Mouse (Mus musculus): ENCODE data around the gene Nudt8. TPM values are rescaled to one million over a fixed set of nuclear protein-coding genes. Genes with fewer than 3 reads are reported as not detected.

The Nudt8 gene
- 10.5 TPM for polyA plus RNA-seq (2017; shearing (Covaris generic))

DNA sequence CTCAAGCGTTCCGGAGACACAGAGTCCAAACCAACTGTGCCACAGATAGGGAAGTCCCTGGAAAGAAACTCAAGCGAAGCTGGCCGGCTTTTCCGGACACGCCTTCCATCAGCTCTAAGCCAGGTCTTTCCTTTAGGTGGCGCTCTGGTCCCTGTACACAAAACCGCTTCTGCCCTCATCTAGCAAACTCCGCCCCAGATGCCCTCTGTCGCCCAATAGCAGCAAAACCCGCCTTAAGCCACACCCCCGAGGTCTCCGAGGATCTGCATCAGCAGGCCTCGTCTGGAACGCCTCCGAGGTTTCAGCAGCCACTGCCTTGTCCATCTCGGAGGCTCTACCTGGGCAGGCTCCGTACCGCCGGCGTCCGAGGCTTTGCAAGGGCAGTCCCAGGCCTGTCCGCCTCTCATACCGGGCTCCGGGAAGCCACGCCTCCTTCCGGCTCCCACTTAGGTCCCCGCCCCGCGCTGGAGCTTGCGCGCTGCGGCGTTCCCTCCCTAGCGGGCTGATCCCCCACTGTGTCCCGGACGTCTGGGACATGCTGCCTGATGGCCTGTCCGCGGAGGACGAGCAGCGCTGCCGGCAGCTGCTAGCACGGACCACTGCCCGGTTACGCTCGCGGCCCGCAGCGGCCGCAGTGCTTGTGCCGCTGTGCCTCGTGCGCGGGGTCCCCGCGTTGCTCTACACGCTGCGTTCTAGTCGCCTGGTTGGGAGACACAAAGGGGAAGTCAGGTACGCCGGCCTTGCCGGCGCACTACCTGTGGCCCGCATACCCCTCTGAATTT is at the start of gene Nudt8, which contains the start of gene Gm49405:
Gene Nudt8, plus strand, starts transcription at position 462 of the 782 bp plus-strand sequence.
Gene Gm49405, plus strand, starts transcription at position 508 of the 782 bp plus-strand sequence.

DNA sequence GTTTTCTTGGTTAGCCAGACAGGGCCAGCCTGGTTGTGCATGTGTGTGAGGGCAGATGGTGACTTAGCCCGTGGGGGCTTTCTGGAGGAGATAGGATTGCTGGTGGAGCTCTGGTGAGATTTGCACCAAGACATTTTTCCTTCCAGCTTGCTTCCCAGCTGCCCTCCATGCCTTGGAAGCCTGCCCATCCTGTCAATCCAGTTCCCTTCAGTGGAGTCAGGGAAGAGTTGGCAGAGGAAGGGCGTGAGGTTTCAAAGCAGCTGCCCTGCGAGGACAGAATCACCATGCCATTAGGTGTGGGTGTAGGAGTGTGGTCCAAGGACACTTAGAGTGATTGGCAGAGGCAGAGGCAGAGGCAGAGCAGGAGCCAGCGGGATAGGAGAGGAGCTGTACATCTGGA is 41.9 kb upstream of the Nudt8 start, which contains the start of gene Aldh3b3:
Gene Aldh3b3, plus strand, starts transcription at position 176 of the 400 bp plus-strand sequence.

DNA sequence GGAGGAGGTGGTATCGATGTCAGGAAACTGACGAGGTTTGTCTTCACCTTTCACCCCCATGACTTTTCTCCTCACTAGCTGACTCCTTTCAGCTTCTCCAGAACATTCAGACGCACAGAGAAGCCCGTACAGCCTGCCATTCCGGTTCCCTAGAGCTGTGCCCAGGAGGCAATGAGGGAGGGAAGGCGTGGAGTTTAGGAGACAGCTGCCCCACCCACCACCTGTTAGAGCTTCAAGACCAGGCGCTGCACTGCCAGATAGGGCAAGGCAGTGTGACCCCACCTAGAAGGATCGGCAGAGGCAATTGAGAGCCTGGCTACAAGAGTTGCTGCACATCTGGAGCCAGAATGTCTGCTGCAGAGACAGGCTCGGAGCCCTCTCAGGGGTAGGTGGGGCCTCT is 28.2 kb upstream of the Nudt8 start, which contains the start of gene Aldh3b2:
Gene Aldh3b2, plus strand, starts transcription at position 100 of the 400 bp plus-strand sequence.

GRCm38 (mm10) chr19:3986334-3986733 is 14.0 kb upstream of the Nudt8 start, which contains the start of gene Acy3:
Gene Acy3, plus strand, starts transcription at chr19:3986570.

GRCm38 (mm10) chr19:3992416-3992815 is 8.0 kb upstream of the Nudt8 start, which contains the start of gene Tbx10:
Gene Tbx10, plus strand, starts transcription at chr19:3992752.

DNA sequence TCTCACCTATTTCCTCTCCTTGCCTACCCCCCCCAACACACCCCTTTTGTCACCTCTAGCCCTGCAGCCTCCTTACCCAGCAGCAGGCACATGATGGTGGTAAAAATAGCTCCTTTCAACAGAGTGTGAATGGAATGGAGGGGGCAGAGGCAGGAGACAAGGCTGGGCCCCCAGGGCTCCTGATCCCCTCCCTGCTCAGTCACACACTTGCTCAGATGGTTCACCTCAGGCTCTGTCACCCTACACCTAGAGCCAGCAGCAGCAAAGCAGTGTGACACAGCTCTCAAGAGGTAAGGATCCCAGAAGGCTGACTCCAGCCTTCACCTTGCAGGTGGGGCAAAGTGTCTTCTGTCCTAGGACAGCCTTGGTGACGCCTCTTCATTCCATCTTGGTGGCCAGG is 2.7 kb downstream of the Nudt8 start, which contains the start of gene Doc2g:
Gene Doc2g, plus strand, starts transcription at position 202 of the 400 bp plus-strand sequence.

DNA sequence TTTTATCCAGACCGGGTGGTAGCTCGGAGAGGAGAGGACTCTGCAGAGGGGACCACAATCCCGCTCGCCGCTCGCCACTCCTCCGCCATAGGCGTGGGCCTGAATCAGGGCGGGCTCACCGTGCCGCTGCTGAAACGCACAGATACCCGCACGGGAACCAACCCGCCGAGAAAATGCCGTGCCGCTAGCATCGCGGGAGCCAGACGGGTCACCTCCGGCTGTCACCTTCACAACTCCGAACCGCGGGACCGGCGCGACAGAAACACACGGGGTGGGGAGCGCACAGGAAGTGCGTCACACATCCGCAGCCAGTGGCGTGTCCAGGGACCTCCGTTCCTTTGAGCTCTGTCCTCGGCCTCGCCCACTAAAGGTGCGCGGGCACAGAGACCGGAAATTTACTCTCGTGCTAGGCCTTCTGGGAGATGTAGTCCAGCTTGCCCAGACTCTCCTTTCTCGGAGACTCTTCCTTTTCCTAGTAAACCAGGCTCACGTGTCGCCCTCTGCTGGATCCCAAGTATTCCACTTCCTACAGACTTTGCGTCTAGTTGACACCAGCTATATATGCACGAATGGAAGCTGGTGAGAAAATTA is 12.1 kb downstream of the Nudt8 start, which contains the start of gene Ndufv1:
Gene Ndufv1, minus strand, starts transcription at position 375 of the 591 bp plus-strand sequence.

DNA sequence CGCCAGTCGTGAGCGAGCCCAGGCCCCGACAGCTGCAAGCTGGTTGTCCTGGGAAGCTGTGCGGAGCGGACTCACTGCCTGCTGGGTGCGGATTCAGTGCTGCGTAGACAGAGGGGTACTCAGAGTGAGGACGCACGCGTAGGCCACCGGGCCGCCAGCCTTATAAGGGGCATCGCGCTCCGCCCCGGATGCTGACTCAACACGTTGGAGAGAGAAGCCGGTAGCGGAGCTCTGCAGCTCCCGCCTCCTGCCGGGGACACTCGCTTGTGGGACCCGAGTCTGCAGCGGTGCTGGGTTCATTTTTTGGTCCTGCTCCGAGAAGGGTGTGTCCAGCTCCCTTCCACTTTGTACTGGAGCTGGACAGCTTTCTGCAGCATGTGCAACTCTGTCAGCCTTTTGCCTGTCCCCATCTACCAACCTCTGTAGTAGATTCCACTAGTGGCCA is 37.4 kb downstream of the Nudt8 start, which contains the start of gene Gstp1:
Gene Gstp1, minus strand, starts transcription at position 198 of the 445 bp plus-strand sequence.

DNA sequence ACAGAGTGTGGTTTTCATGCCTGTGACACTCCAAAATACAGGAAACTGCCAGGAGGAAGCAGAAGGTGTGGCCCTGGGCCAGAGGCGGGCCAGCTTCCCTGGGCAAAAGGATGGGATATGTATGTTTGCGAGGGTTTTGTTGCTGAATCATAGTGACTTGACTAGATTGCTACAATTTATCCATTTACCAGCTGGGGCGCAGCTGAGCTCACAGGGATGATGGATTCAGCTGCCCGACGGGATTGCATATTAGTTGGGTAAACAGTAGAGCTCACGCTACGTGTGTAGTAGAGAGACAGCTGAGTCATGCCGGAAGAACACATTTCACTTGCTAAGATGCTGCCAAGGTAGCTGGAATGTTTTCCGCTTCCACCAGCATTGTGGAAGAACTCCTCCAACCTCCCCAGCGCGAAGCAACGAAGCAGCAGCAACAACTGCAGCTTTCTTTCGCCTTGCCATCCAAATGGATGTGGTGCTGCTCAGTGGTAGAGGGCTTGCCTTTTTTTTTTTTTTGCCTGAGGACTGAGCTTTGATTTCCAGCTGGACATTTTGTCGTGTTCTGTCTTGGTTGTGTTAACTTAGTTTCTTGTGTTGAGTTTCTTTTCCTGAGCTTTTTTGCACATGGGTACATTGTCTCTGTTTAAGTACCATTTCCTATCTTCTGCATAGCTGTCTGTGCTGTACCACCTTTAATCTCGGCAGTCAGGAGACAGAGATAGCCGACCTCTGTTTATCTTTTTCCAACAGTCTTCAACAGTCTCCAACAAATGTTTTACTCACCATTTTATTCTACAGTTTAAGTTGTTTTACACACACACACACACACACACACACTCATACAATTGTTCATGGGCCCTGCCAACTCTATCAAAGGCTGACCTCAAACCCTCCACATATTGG is 45.8 kb downstream of the Nudt8 start, which contains the start of gene Gstp2:
Gene Gstp2, minus strand, starts transcription at position 58 of the 900 bp plus-strand sequence.

Other genes with a start within 250 kb of the Nudt8 start
- 101 TPM for gene Kmt5b, start 233.2 kb upstream of the Nudt8 start, polyA plus RNA-seq (2017; shearing (Covaris generic))
- gene Chka, start 148.8 kb upstream of the Nudt8 start, polyA plus RNA-seq (2017; shearing (Covaris generic)), result 38.9 TPM
- 67.3 TPM for gene Tcirg1, start 93.4 kb upstream of the Nudt8 start, polyA plus RNA-seq (2017; shearing (Covaris generic))
- 102 TPM for gene Ndufs8, start 87.8 kb upstream of the Nudt8 start, polyA plus RNA-seq (2017; shearing (Covaris generic))
- gene Aldh3b1, start 70.8 kb upstream of the Nudt8 start, polyA plus RNA-seq (2017; shearing (Covaris generic)), result not detected
- 29.4 TPM for gene Unc93b1, start 65.4 kb upstream of the Nudt8 start, polyA plus RNA-seq (2017; shearing (Covaris generic))
- not detected for gene Aldh3b3, start 41.9 kb upstream of the Nudt8 start, polyA plus RNA-seq (2017; shearing (Covaris generic))
- gene Aldh3b2, start 28.3 kb upstream of the Nudt8 start, polyA plus RNA-seq (2017; shearing (Covaris generic)), result not detected
- gene Acy3, start 14.0 kb upstream of the Nudt8 start, polyA plus RNA-seq (2017; shearing (Covaris generic)), result not detected
- gene Tbx10, start 7.8 kb upstream of the Nudt8 start, polyA plus RNA-seq (2017; shearing (Covaris generic)), result not detected
- gene Gm49405, start within 50 bp of the Nudt8 start, polyA plus RNA-seq (2017; shearing (Covaris generic)), result 1.0 TPM
- 2.4 TPM for gene Doc2g, start 2.7 kb downstream of the Nudt8 start, polyA plus RNA-seq (2017; shearing (Covaris generic))
- gene Ndufv1, start 12.2 kb downstream of the Nudt8 start, polyA plus RNA-seq (2017; shearing (Covaris generic)), result 104 TPM
- 355 TPM for gene Gstp1, start 37.4 kb downstream of the Nudt8 start, polyA plus RNA-seq (2017; shearing (Covaris generic))
- gene Gstp2, start 45.4 kb downstream of the Nudt8 start, polyA plus RNA-seq (2017; shearing (Covaris generic)), result 3.3 TPM
- gene Gstp3, start 59.0 kb downstream of the Nudt8 start, polyA plus RNA-seq (2017; shearing (Covaris generic)), result 56.1 TPM
- gene Cabp2, start 81.0 kb downstream of the Nudt8 start, polyA plus RNA-seq (2017; shearing (Covaris generic)), result not detected
- gene Cdk2ap2, start 96.6 kb downstream of the Nudt8 start, polyA plus RNA-seq (2017; shearing (Covaris generic)), result 441 TPM
- 253 TPM for gene Pitpnm1, start 99.4 kb downstream of the Nudt8 start, polyA plus RNA-seq (2017; shearing (Covaris generic))
- gene Aip, start 125.3 kb downstream of the Nudt8 start, polyA plus RNA-seq (2017; shearing (Covaris generic)), result 150 TPM
- gene Gpr152, start 139.2 kb downstream of the Nudt8 start, polyA plus RNA-seq (2017; shearing (Covaris generic)), result not detected
- gene Cabp4, start 143.5 kb downstream of the Nudt8 start, polyA plus RNA-seq (2017; shearing (Covaris generic)), result not detected
- 192 TPM for gene Coro1b, start 148.0 kb downstream of the Nudt8 start, polyA plus RNA-seq (2017; shearing (Covaris generic))
- 341 TPM for gene Ptprcap, start 153.0 kb downstream of the Nudt8 start, polyA plus RNA-seq (2017; shearing (Covaris generic))
- gene Rps6kb2, start 162.8 kb downstream of the Nudt8 start, polyA plus RNA-seq (2017; shearing (Covaris generic)), result 46.8 TPM
- gene Carns1, start 174.9 kb downstream of the Nudt8 start, polyA plus RNA-seq (2017; shearing (Covaris generic)), result 15.2 TPM
- gene Tbc1d10c, start 190.7 kb downstream of the Nudt8 start, polyA plus RNA-seq (2017; shearing (Covaris generic)), result 376 TPM
- 688 TPM for gene Ppp1ca, start 191.5 kb downstream of the Nudt8 start, polyA plus RNA-seq (2017; shearing (Covaris generic))
- gene Rad9a, start 201.1 kb downstream of the Nudt8 start, polyA plus RNA-seq (2017; shearing (Covaris generic)), result 27.5 TPM
- gene Clcf1, start 213.7 kb downstream of the Nudt8 start, polyA plus RNA-seq (2017; shearing (Covaris generic)), result 36.7 TPM
- not detected for gene AC109138.7, start 213.8 kb downstream of the Nudt8 start, polyA plus RNA-seq (2017; shearing (Covaris generic))
- gene Pold4, start 231.3 kb downstream of the Nudt8 start, polyA plus RNA-seq (2017; shearing (Covaris generic)), result 62.7 TPM